Mouse (Mus musculus): ENCODE results near the gene Bmp2. TPM values are rescaled to one million over a fixed set of nuclear protein-coding genes. Genes with fewer than 3 reads are reported as not detected.

Gene Bmp2
- 0.78 and 2.5 TPM in 2 replicates for polyA plus RNA-seq (2014; fragmentation: Nextera tagmentation; extraction: Ambion mirVana)

GRCm38 (mm10) chr2:133552031-133552841 lies at the start of gene Bmp2:
TSS of gene Bmp2 (plus strand) at chr2:133552159.
- Histone ChIP-seq H3K4me3 (ENCODE audit: low read depth, low read length) (peak within 1 kb of the TSS; percentile 63), H3K9ac (replicated peaks; ENCODE audit: low read depth, low read length) (peak within 1 kb of the TSS; percentile 48), H3K27ac (ENCODE audit: low read depth, low read length) (no peak within 1 kb of the TSS), H3K27me3 (ENCODE audit: control insufficient read depth, insufficient read depth, low read length) (peaks cover 37% of the 10 kb centered on the region), H3K9me3 (ENCODE audit: control insufficient read depth, low read length) (no peaks in the 10 kb centered on the region), H3K4me2 (ENCODE audit: low read depth, low read length) (peak within 1 kb of the TSS; percentile 97), H3K4me1 (ENCODE audit: control insufficient read depth, insufficient read depth, low read length) (peaks cover 8% of the 10 kb centered on the region), H3K36me3 (ENCODE audit: control insufficient read depth, insufficient read depth, low read length) (no peaks in the 10 kb centered on the region)
- WGBS: under 1% methylated on average over 93 of the region's 110 CpGs
- ATAC-seq (ENCODE audit: low read depth): peak; percentile 77

- H3K4me3 ChIP-seq (ENCODE audit: low read depth, low read length): no peak overlapping the region
- 75% methylated on average over 2 of the region's 2 CpGs for WGBS
- H3K27me3 ChIP-seq (ENCODE audit: control insufficient read depth, insufficient read depth, low read length): no peaks in the 10 kb centered on the region
- no peaks in the 10 kb centered on the region for H3K36me3 ChIP-seq (ENCODE audit: control insufficient read depth, insufficient read depth, low read length)
- H3K27ac ChIP-seq (ENCODE audit: low read depth, low read length): no peak overlapping the region
- H3K4me2 ChIP-seq (ENCODE audit: low read depth, low read length): no peak overlapping the region
- no peaks in the 10 kb centered on the region for H3K4me1 ChIP-seq (ENCODE audit: control insufficient read depth, insufficient read depth, low read length)
- no peaks in the 10 kb centered on the region for H3K9me3 ChIP-seq (ENCODE audit: control insufficient read depth, low read length)
- H3K9ac ChIP-seq (replicated peaks; ENCODE audit: low read depth, low read length): no peak overlapping the region
- ATAC-seq (ENCODE audit: low read depth): no peak
Observed at GRCm38 (mm10) chr2:133505678-133506077, 46.3 kb upstream of the Bmp2 start.

GRCm38 (mm10) chr2:133507045-133507444 lies 44.9 kb upstream of the Bmp2 start:
- no peak for ATAC-seq (ENCODE audit: low read depth)
- Histone ChIP-seq H3K27ac (ENCODE audit: low read depth, low read length) (no peak overlapping the region), H3K36me3 (ENCODE audit: control insufficient read depth, insufficient read depth, low read length) (no peaks in the 10 kb centered on the region), H3K9ac (replicated peaks; ENCODE audit: low read depth, low read length) (no peak overlapping the region), H3K9me3 (ENCODE audit: control insufficient read depth, low read length) (no peaks in the 10 kb centered on the region), H3K4me3 (ENCODE audit: low read depth, low read length) (no peak overlapping the region), H3K4me2 (ENCODE audit: low read depth, low read length) (no peak overlapping the region), H3K27me3 (ENCODE audit: control insufficient read depth, insufficient read depth, low read length) (no peaks in the 10 kb centered on the region), H3K4me1 (ENCODE audit: control insufficient read depth, insufficient read depth, low read length) (no peaks in the 10 kb centered on the region)
- 93% methylated on average over 4 of the region's 4 CpGs for WGBS

GRCm38 (mm10) chr2:133509141-133509540 lies 42.8 kb upstream of the Bmp2 start:
- Histone ChIP-seq H3K36me3 (ENCODE audit: control insufficient read depth, insufficient read depth, low read length) (no peaks in the 10 kb centered on the region), H3K27ac (ENCODE audit: low read depth, low read length) (no peak overlapping the region), H3K4me2 (ENCODE audit: low read depth, low read length) (no peak overlapping the region), H3K9ac (replicated peaks; ENCODE audit: low read depth, low read length) (no peak overlapping the region), H3K27me3 (ENCODE audit: control insufficient read depth, insufficient read depth, low read length) (no peaks in the 10 kb centered on the region), H3K4me1 (ENCODE audit: control insufficient read depth, insufficient read depth, low read length) (no peaks in the 10 kb centered on the region), H3K9me3 (ENCODE audit: control insufficient read depth, low read length) (no peaks in the 10 kb centered on the region), H3K4me3 (ENCODE audit: low read depth, low read length) (no peak overlapping the region)
- WGBS: 64% methylated on average over 16 of the region's 16 CpGs
- no peak for ATAC-seq (ENCODE audit: low read depth)

DNA sequence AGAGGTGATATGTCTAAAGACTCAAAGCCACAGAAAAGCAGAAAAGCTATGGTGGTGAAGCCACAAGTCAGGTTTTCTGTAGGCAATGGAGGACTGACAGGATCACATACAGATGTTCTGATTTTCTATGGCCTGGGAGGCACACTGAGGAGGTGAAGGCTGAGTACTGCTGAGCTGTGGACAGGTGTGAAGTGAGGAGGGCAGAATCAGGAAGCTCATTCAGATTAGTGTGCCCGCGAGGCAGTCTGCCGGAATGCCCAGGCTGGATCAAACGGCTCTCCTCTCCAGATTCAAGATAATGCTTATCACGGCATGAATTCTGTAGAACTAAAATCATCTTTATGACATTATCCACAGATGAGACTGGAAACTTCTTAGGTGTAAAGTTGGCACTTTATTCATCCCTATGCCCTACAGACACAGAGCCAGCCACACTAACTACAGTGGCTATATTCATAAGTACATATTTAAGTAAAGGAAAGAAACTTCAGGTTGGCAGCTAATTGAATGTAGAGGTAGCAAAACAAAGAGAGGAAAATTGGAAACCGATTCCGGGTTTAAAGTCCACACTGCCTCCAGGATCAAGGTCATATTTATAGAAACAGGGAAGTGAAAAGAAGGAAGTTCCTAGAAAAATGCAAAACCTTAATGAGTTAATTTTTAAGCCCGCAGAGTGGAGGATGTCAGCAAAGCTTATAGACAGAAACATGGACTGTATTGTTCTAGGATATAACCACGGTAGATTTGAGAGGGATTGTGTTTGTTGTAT lies 40.8 kb upstream of the Bmp2 start:
- ATAC-seq (ENCODE audit: low read depth): no peak

GRCm38 (mm10) chr2:133516331-133517046 lies 35.5 kb upstream of the Bmp2 start:
- no peak overlapping the region for H3K4me2 ChIP-seq (ENCODE audit: low read depth, low read length)
- no peak overlapping the region for H3K27ac ChIP-seq (ENCODE audit: low read depth, low read length)
- WGBS: 92% methylated on average over 4 of the region's 4 CpGs
- H3K36me3 ChIP-seq (ENCODE audit: control insufficient read depth, insufficient read depth, low read length): no peaks in the 10 kb centered on the region
- H3K27me3 ChIP-seq (ENCODE audit: control insufficient read depth, insufficient read depth, low read length): no peaks in the 10 kb centered on the region
- H3K9ac ChIP-seq (replicated peaks; ENCODE audit: low read depth, low read length): no peak overlapping the region
- no peak for ATAC-seq (ENCODE audit: low read depth)
- H3K4me3 ChIP-seq (ENCODE audit: low read depth, low read length): no peak overlapping the region
- H3K4me1 ChIP-seq (ENCODE audit: control insufficient read depth, insufficient read depth, low read length): no peaks in the 10 kb centered on the region
- no peaks in the 10 kb centered on the region for H3K9me3 ChIP-seq (ENCODE audit: control insufficient read depth, low read length)

More for the DNA sequence above, 40.8 kb upstream of the Bmp2 start:
- no peak overlapping the region for H3K4me2 ChIP-seq (ENCODE audit: low read depth, low read length)
- H3K36me3 ChIP-seq (ENCODE audit: control insufficient read depth, insufficient read depth, low read length): no peaks in the 10 kb centered on the region
- no peak overlapping the region for H3K27ac ChIP-seq (ENCODE audit: low read depth, low read length)
- no peaks in the 10 kb centered on the region for H3K4me1 ChIP-seq (ENCODE audit: control insufficient read depth, insufficient read depth, low read length)
- no peaks in the 10 kb centered on the region for H3K27me3 ChIP-seq (ENCODE audit: control insufficient read depth, insufficient read depth, low read length)
- 86% methylated on average over 9 of the region's 9 CpGs for WGBS
- no peak overlapping the region for H3K9ac ChIP-seq (replicated peaks; ENCODE audit: low read depth, low read length)
- H3K4me3 ChIP-seq (ENCODE audit: low read depth, low read length): no peak overlapping the region
- H3K9me3 ChIP-seq (ENCODE audit: control insufficient read depth, low read length): no peaks in the 10 kb centered on the region

DNA sequence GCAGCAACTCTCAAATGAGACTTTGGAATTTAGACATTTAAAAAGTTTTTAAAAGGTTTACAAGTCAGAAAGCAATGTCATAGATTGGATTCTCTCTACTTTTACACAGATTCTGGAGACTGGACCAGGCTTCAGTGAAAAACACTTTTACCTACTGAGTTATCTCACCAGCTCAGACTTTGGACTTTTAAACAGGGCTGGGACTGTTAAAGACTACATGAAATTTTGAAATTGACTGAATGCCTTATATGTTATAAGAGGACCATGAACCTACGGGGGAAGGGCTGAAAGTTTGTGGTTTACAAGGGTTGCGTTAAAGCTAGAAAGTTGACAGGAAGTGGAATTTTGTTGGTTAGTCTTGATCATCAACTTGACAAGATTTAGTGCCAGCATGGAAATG lies 34.1 kb upstream of the Bmp2 start:
- ATAC-seq (ENCODE audit: low read depth): no peak
- Histone ChIP-seq H3K27me3 (ENCODE audit: control insufficient read depth, insufficient read depth, low read length) (no peaks in the 10 kb centered on the region), H3K9me3 (ENCODE audit: control insufficient read depth, low read length) (no peaks in the 10 kb centered on the region), H3K9ac (replicated peaks; ENCODE audit: low read depth, low read length) (no peak overlapping the region), H3K4me3 (ENCODE audit: low read depth, low read length) (no peak overlapping the region), H3K4me2 (ENCODE audit: low read depth, low read length) (no peak overlapping the region), H3K36me3 (ENCODE audit: control insufficient read depth, insufficient read depth, low read length) (no peaks in the 10 kb centered on the region), H3K4me1 (ENCODE audit: control insufficient read depth, insufficient read depth, low read length) (no peaks in the 10 kb centered on the region), H3K27ac (ENCODE audit: low read depth, low read length) (no peak overlapping the region)
- WGBS: 93% methylated on average over 2 of the region's 2 CpGs

DNA sequence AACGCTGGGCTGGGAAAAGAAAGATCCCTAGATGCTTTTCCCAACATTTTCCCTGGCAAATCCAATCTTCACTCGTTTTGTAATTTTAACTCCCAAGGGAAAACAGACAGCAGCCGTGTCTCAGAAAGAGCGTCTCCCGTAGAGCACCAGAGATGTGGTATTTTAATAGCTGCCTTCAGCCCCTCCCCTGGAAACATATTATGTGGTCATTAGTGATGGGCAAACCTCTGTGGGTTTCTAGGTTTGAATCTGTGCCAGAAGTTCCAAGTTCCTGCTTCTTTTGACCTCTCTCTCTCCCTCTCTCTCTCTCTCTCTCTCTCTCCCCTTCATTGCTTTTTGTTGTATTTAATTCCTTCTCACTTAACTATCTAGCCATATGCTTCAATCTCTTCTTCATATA lies 30.8 kb upstream of the Bmp2 start:
- 51% methylated on average over 5 of the region's 5 CpGs for WGBS

More for the DNA sequence above, 30.8 kb upstream of the Bmp2 start:
- Histone ChIP-seq H3K27ac (ENCODE audit: low read depth, low read length) (no peak overlapping the region), H3K4me3 (ENCODE audit: low read depth, low read length) (no peak overlapping the region), H3K27me3 (ENCODE audit: control insufficient read depth, insufficient read depth, low read length) (no peaks in the 10 kb centered on the region), H3K9me3 (ENCODE audit: control insufficient read depth, low read length) (no peaks in the 10 kb centered on the region), H3K36me3 (ENCODE audit: control insufficient read depth, insufficient read depth, low read length) (no peaks in the 10 kb centered on the region), H3K9ac (replicated peaks; ENCODE audit: low read depth, low read length) (no peak overlapping the region), H3K4me1 (ENCODE audit: control insufficient read depth, insufficient read depth, low read length) (no peaks in the 10 kb centered on the region), H3K4me2 (ENCODE audit: low read depth, low read length) (no peak overlapping the region)
- ATAC-seq (ENCODE audit: low read depth): no peak
